Mouse (Mus musculus): ENCODE results near the gene Sash1. TPM values are rescaled to one million over a fixed set of nuclear protein-coding genes. Genes with fewer than 3 reads are reported as not detected.

Gene Sash1
- polyA plus RNA-seq, 1 experiment from 2014 or later, result 5.5 TPM

DNA sequence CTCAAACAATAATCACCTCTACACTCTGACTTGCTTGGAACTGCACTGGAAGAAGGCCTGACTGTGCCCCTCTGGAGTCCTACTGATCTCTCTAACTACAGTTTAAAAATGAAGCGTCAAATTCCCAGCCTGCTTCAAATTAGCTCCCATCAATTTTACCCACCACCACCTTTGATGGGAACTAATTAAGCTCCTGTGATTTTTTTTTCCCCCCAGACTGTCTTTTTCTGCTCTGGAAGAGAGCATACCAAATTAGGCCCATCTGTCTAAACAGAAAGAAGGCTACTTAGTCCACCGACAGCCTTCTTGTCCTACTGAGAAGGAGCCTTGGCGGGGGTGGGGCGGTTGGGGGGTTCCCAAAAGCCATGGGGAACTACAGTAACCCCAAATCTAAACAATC, 37.9 kb downstream of the Sash1 start:
- 73% methylated on average over 4 of the region's 4 CpGs for WGBS
- H3K9ac ChIP-seq (ENCODE audit: low read depth, low read length), result no peak overlapping the region
- no peaks in the 10 kb centered on the region for H3K27me3 ChIP-seq (ENCODE audit: insufficient read depth, low read length)
- DNase-seq (ENCODE audit: low spot score) (no peak), ATAC-seq (replicated peaks; ENCODE audit: low FRiP score, low read depth) (no peak)
- no peaks in the 10 kb centered on the region for H3K4me1 ChIP-seq (replicated peaks; ENCODE audit: insufficient read depth, low read length)
- no peaks in the 10 kb centered on the region for H3K36me3 ChIP-seq (ENCODE audit: insufficient read depth, low read length)
- H3K27ac ChIP-seq, result no peak overlapping the region
- H3K4me3 ChIP-seq (replicated peaks; ENCODE audit: low read depth, low read length), result no peak overlapping the region
- no peak for TF ChIP-seq CTCF (IDR thresholded peaks at IDR 0.05; ENCODE audit: low read depth)
- H3K4me2 ChIP-seq (ENCODE audit: low read length), result no peak overlapping the region
- H3K9me3 ChIP-seq (replicated peaks; ENCODE audit: low read length), result no peaks in the 10 kb centered on the region

DNA sequence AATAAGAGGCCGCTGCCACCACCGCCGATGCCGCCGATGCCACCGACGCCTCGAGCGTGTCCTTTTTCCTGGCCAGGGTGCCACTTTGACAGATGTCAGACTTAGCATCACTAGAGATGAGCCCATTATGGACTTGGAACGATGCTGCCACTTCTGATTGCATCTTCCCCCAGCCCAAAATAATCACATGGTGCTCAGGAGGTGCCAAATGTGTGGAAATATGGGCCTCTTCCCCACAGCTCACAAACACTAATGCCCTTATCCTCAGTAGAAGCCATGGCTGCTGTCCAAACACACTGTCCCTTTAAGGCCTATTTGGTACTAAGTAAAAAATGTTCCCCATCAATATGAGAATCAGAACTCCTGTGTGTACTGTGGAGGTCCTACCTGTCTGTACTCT, 39.6 kb downstream of the Sash1 start:
- Histone ChIP-seq H3K27me3 (ENCODE audit: insufficient read depth, low read length) (no peaks in the 10 kb centered on the region), H3K36me3 (ENCODE audit: insufficient read depth, low read length) (no peaks in the 10 kb centered on the region), H3K4me2 (ENCODE audit: low read length) (no peak overlapping the region), H3K4me3 (replicated peaks; ENCODE audit: low read depth, low read length) (no peak overlapping the region), H3K27ac (no peak overlapping the region), H3K9ac (ENCODE audit: low read depth, low read length) (no peak overlapping the region), H3K4me1 (replicated peaks; ENCODE audit: insufficient read depth, low read length) (no peaks in the 10 kb centered on the region), H3K9me3 (replicated peaks; ENCODE audit: low read length) (no peaks in the 10 kb centered on the region)
- DNase-seq (ENCODE audit: low spot score) (no peak), ATAC-seq (replicated peaks; ENCODE audit: low FRiP score, low read depth) (no peak)
- 93% methylated on average over 10 of the region's 10 CpGs for WGBS
- no peak for TF ChIP-seq CTCF (IDR thresholded peaks at IDR 0.05; ENCODE audit: low read depth)

DNA sequence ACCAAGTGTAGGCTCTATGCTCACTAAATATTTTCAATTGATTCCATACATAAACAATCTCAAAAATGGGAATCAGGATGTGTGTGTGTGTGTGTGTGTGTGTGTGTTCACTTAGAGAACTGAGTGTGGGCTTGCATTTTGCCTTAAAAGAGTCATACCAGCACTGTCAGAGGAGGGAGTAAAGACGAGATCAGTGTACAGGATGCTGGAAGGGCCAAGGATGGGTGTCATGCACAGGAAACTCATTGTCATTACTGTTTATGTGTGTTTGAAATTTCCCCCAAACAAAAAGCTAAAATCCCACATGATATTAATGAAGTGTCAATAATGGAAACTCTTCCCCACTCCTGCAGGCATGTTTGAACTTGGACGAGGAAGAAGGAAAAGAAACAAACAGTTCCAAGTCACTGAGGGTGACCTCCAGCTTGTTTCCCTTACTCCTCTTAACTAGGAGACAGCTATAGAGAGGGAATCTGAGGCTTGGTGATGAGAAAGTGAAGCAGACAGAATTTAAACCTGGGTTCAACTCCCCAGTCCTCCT, 40.6 kb downstream of the Sash1 start:
- ATAC-seq (replicated peaks; ENCODE audit: low FRiP score, low read depth) (no peak), DNase-seq (ENCODE audit: low spot score) (no peak)
- Histone ChIP-seq H3K4me2 (ENCODE audit: low read length) (no peak overlapping the region), H3K36me3 (ENCODE audit: insufficient read depth, low read length) (no peaks in the 10 kb centered on the region), H3K4me1 (replicated peaks; ENCODE audit: insufficient read depth, low read length) (no peaks in the 10 kb centered on the region), H3K4me3 (replicated peaks; ENCODE audit: low read depth, low read length) (no peak overlapping the region), H3K9ac (ENCODE audit: low read depth, low read length) (no peak overlapping the region), H3K27ac (no peak overlapping the region), H3K27me3 (ENCODE audit: insufficient read depth, low read length) (no peaks in the 10 kb centered on the region), H3K9me3 (replicated peaks; ENCODE audit: low read length) (no peaks in the 10 kb centered on the region)
- WGBS, result 65% methylated on average over 2 of the region's 2 CpGs
- TF ChIP-seq CTCF (IDR thresholded peaks at IDR 0.05; ENCODE audit: low read depth), result no peak

DNA sequence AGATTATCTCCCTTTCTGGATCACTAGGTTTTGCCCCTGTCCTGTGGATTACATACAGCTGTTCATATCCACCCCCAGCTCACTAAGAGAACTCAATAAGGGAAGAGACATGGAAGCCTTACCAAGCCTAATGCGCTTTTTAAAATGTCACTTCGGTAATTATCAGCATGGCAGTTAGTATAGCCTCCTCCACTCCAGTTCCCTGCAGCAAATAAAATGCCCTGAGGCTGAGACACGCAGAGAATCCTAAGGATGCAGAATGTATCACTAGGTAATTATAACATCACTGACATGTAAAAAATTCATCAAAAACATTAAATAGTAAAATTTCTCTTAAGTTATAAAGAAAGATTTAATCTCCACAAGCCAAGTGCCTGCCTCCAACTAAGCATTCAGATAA, 45.9 kb downstream of the Sash1 start:
- no peak overlapping the region for H3K27ac ChIP-seq
- no peak overlapping the region for H3K9ac ChIP-seq (ENCODE audit: low read depth, low read length)
- TF ChIP-seq CTCF (IDR thresholded peaks at IDR 0.05; ENCODE audit: low read depth), result no peak
- H3K27me3 ChIP-seq (ENCODE audit: insufficient read depth, low read length), result no peaks in the 10 kb centered on the region
- DNase-seq (ENCODE audit: low spot score), result no peak
- no peaks in the 10 kb centered on the region for H3K36me3 ChIP-seq (ENCODE audit: insufficient read depth, low read length)
- no peak overlapping the region for H3K4me3 ChIP-seq (replicated peaks; ENCODE audit: low read depth, low read length)
- no peaks in the 10 kb centered on the region for H3K4me1 ChIP-seq (replicated peaks; ENCODE audit: insufficient read depth, low read length)
- no peaks in the 10 kb centered on the region for H3K9me3 ChIP-seq (replicated peaks; ENCODE audit: low read length)
- ATAC-seq (replicated peaks; ENCODE audit: low FRiP score, low read depth), result no peak
- WGBS, result 73% methylated on average over 3 of the region's 3 CpGs
- no peak overlapping the region for H3K4me2 ChIP-seq (ENCODE audit: low read length)

DNA sequence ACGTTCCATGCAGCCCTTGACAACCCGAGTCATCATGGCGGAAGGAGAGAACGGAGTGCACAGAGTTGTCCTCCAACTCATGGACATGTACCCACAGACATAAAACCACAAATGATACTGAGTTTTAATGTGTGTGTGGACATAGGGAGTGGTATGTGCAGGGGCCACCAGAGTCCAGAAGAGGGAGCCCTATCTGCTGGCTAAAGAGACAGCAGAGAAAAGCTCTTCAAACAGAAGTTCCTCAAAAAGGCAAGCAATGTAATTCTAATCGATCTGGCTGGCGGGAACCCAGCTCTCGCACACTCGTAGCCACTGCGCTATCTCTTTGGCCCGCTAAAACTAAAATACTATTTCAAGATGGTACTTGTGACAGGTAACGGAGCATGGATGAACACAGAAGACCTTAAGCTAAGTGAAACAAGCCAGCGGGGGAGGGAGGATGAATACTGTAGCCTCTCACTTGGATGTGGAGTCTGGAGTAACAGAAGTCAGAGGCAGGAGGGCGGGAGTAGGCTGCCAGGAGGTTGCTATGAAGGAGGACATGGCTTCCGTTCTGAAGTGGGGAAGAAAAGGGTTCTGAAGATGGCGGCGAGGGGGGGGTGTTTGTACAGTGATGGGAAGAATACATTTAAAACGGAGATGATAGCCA, 51.9 kb downstream of the Sash1 start:
- peak; percentile 46 for DNase-seq (ENCODE audit: low spot score)
- Histone ChIP-seq H3K4me1 (replicated peaks; ENCODE audit: insufficient read depth, low read length) (no peaks in the 10 kb centered on the region), H3K4me3 (replicated peaks; ENCODE audit: low read depth, low read length) (no peak overlapping the region), H3K36me3 (ENCODE audit: insufficient read depth, low read length) (no peaks in the 10 kb centered on the region), H3K4me2 (ENCODE audit: low read length) (no peak overlapping the region), H3K9ac (ENCODE audit: low read depth, low read length) (no peak overlapping the region), H3K27ac (no peak overlapping the region), H3K27me3 (ENCODE audit: insufficient read depth, low read length) (no peaks in the 10 kb centered on the region), H3K9me3 (replicated peaks; ENCODE audit: low read length) (no peaks in the 10 kb centered on the region)
- TF ChIP-seq CTCF (IDR thresholded peaks at IDR 0.05; ENCODE audit: low read depth), result peak; percentile 60
- no peak for ATAC-seq (replicated peaks; ENCODE audit: low FRiP score, low read depth)
- 91% methylated on average over 17 of the region's 17 CpGs for WGBS

DNA sequence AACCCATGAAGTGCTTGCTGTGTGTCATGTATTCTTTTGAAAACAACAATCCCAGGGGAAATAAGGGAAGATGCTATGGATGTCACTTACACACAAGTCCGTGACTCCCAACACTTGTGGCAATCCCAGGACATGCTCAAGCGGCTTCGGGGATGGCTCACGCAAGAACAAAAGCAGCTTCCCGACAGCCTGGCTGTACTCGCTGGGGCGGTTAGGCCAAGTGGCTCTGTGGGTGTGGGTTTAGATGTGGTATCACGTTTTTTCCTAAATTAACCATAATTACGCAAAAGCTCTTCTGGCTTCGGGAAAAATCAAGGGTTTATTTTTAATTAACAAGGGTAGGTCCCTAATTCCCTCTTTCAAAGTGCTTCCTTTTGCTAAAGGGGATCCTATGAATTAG, 59.6 kb downstream of the Sash1 start:
- Histone ChIP-seq H3K4me3 (replicated peaks; ENCODE audit: low read depth, low read length) (no peak overlapping the region), H3K9ac (ENCODE audit: low read depth, low read length) (no peak overlapping the region), H3K36me3 (ENCODE audit: insufficient read depth, low read length) (no peaks in the 10 kb centered on the region), H3K4me2 (ENCODE audit: low read length) (0 out of 2 replicates have a peak overlapping the region, but pooled peaks have one; percentile 2), H3K4me1 (replicated peaks; ENCODE audit: insufficient read depth, low read length) (0 out of 2 replicates have a peak, but pooled peaks cover 4% of the 10 kb centered on the region), H3K9me3 (replicated peaks; ENCODE audit: low read length) (no peaks in the 10 kb centered on the region), H3K27ac (no peak overlapping the region), H3K27me3 (ENCODE audit: insufficient read depth, low read length) (no peaks in the 10 kb centered on the region)
- DNase-seq (ENCODE audit: low spot score) (no peak), ATAC-seq (replicated peaks; ENCODE audit: low FRiP score, low read depth) (no peak)
- no peak for TF ChIP-seq CTCF (IDR thresholded peaks at IDR 0.05; ENCODE audit: low read depth)
- WGBS, result 44% methylated on average over 10 of the region's 10 CpGs

All from kidney, postnatal 0 days (tissue).